ENCODE assay signal across 8 mouse cellular contexts in genomic region chr12:112828501-112829243, GRCm38 (mm10). TPM values are rescaled to one million over a fixed set of nuclear protein-coding genes. Genes with fewer than 3 reads are reported as not detected.
A peak's percentile ranks its signal among the peaks of the same experiment; 100 is the strongest.
DNase-seq lines count a peak whose midpoint lies in the region; ATAC-seq lines count a peak whose summit lies in the region.

No protein-coding gene starts in this region.

- ATAC-seq in cerebellum, adult (ENCODE audit: insufficient number of reproducible peaks, low FRiP score, low TSS enrichment) = peak; percentile 69
- peak; percentile 40 for ATAC-seq in megakaryocyte progenitor cell, adult 5-6 weeks (replicated peaks; ENCODE audit: poor library complexity)

- H3K36me3 ChIP-seq in forebrain, embryonic 10.5 days (replicated peaks) = peaks cover 64% of the 10 kb centered on the region

- no peaks in the 10 kb centered on the region for H3K9me3 ChIP-seq in forebrain, embryonic 10.5 days

- 1% methylated on average over 51 of the region's 51 CpGs for WGBS in forebrain, embryonic 10.5 days

- peaks cover 55% of the 10 kb centered on the region for H3K4me1 ChIP-seq in forebrain, embryonic 10.5 days

- peak overlapping the region; percentile 99 for H3K27ac ChIP-seq in forebrain, embryonic 10.5 days

- H3K4me3 ChIP-seq in forebrain, embryonic 10.5 days = peak overlapping the region; percentile 97

- no peak for DNase-seq in cerebellum, adult 9-11 months
- peak; percentile 27 for DNase-seq in retina, embryonic 14.5 days (ENCODE audit: low spot score)
- no peak for DNase-seq in retina, postnatal 1 day
- DNase-seq in forebrain, embryonic 10.5 days (ENCODE audit: extremely low spot score, low spot score) = no peak
- peak; percentile 85 for DNase-seq in kidney, postnatal 10 days
- DNase-seq in testis, postnatal 10 days (ENCODE audit: low spot score) = peak; percentile 82

- H3K27me3 ChIP-seq in forebrain, embryonic 10.5 days (ENCODE audit: poor library complexity, severe bottlenecking) = no peaks in the 10 kb centered on the region

RNA-seq across cellular contexts. Expression of gene Cdca4, which starts 0.6 kb away (rescaled TPM):
- polyA plus RNA-seq in forebrain, embryonic 10.5 days (2016; fragmentation: Nextera tagmentation; extraction: Ambion mirVana) = 189 and 199 TPM in 2 replicates
- total RNA-seq in megakaryocyte progenitor cell, adult 5-6 weeks (2015) = 64.3 and 68.9 TPM in 2 replicates
- total RNA-seq in megakaryocyte progenitor cell, adult 5-6 weeks (2017) = 56.8 and 63.6 TPM in 2 replicates

RNA-seq across cellular contexts. Expression of gene Clba1, which starts 19.9 kb away (rescaled TPM):
- 11.3 and 12.3 TPM in 2 replicates for polyA plus RNA-seq in forebrain, embryonic 10.5 days (2016; fragmentation: Nextera tagmentation; extraction: Ambion mirVana)
- total RNA-seq in megakaryocyte progenitor cell, adult 5-6 weeks (2015) = 0.39 and 0.52 TPM in 2 replicates
- total RNA-seq in megakaryocyte progenitor cell, adult 5-6 weeks (2017) = 0.87 and 1.0 TPM in 2 replicates

RNA-seq across cellular contexts. Expression of gene Ahnak2, which starts 26.2 kb away (rescaled TPM):
- polyA plus RNA-seq in forebrain, embryonic 10.5 days (2016; fragmentation: Nextera tagmentation; extraction: Ambion mirVana) = 0.05 and 0.11 TPM in 2 replicates
- not detected in 2 replicates for total RNA-seq in megakaryocyte progenitor cell, adult 5-6 weeks (2015)
- total RNA-seq in megakaryocyte progenitor cell, adult 5-6 weeks (2017) = not detected in 2 replicates

RNA-seq across cellular contexts. Expression of gene Gpr132, which starts 39.4 kb away (rescaled TPM):
- polyA plus RNA-seq in forebrain, embryonic 10.5 days (2016; fragmentation: Nextera tagmentation; extraction: Ambion mirVana) = 0.06 and 0.07 TPM in 2 replicates
- 11.4 and 14.1 TPM in 2 replicates for total RNA-seq in megakaryocyte progenitor cell, adult 5-6 weeks (2015)
- 5.7 and 6.1 TPM in 2 replicates for total RNA-seq in megakaryocyte progenitor cell, adult 5-6 weeks (2017)

Comparison
In these comparisons a context has a peak if more than half of its experiments do, and no peak if none do; other contexts are left out.
1. DNase-seq: peak in retina, embryonic 14.5 days (single experiment), kidney, postnatal 10 days (single experiment) and testis, postnatal 10 days (single experiment); none in cerebellum, adult 9-11 months (single experiment), retina, postnatal 1 day (single experiment) and forebrain, embryonic 10.5 days (single experiment).